Mouse (Mus musculus): ENCODE measurements at regions not wholly inside any gene's neighbourhood (a gene's known extent, or its start where the extent isn't known, plus 50 kb on each side); places are given as distances from the start of the nearest gene placed in this dataset.

GRCm38 (mm10) chr13:71320489-71320888 is 478.9 kb upstream of the Adamts16 start:
- Histone ChIP-seq H3K4me1 (ENCODE audit: insufficient read depth) (no peaks in the 10 kb centered on the region), H3K36me3 (replicated peaks; ENCODE audit: insufficient read depth, low read length) (no peaks in the 10 kb centered on the region), H3K4me2 (ENCODE audit: low read depth, low read length) (no peak overlapping the region), H3K27me3 (ENCODE audit: insufficient read depth, low read length) (no peaks in the 10 kb centered on the region), H3K9me3 (ENCODE audit: low read length) (no peaks in the 10 kb centered on the region), H3K4me3 (ENCODE audit: low read depth, low read length) (no peak overlapping the region), H3K27ac (ENCODE audit: low read depth) (no peak overlapping the region), H3K9ac (replicated peaks) (no peak overlapping the region)
- ATAC-seq (no peak), DNase-seq (no peak)
- no peak for TF ChIP-seq CTCF (IDR thresholded peaks at IDR 0.05; ENCODE audit: low read depth)
- no peak for TF ChIP-seq EP300 (IDR thresholded peaks at IDR 0.05; ENCODE audit: low read depth)
- 89% methylated on average over 3 of the region's 3 CpGs for WGBS (ENCODE audit: insufficient replicate concordance)

- ATAC-seq (no peak), DNase-seq (no peak)
- no peak overlapping the region for H3K4me2 ChIP-seq (ENCODE audit: low read depth, low read length)
- H3K9ac ChIP-seq (replicated peaks), result no peak overlapping the region
- TF ChIP-seq CTCF (IDR thresholded peaks at IDR 0.05; ENCODE audit: low read depth) (no peak), EP300 (IDR thresholded peaks at IDR 0.05; ENCODE audit: low read depth) (no peak)
- no peaks in the 10 kb centered on the region for H3K4me1 ChIP-seq (ENCODE audit: insufficient read depth)
- no peak overlapping the region for H3K27ac ChIP-seq (ENCODE audit: low read depth)
- H3K9me3 ChIP-seq (ENCODE audit: low read length), result no peaks in the 10 kb centered on the region
- no peaks in the 10 kb centered on the region for H3K27me3 ChIP-seq (ENCODE audit: insufficient read depth, low read length)
- no peaks in the 10 kb centered on the region for H3K36me3 ChIP-seq (replicated peaks; ENCODE audit: insufficient read depth, low read length)
- WGBS (ENCODE audit: insufficient replicate concordance), result 81% methylated on average over 4 of the region's 4 CpGs
- no peak overlapping the region for H3K4me3 ChIP-seq (ENCODE audit: low read depth, low read length)
Measured at GRCm38 (mm10) chr13:71303956-71304355, 462.3 kb upstream of the Adamts16 start.

GRCm38 (mm10) chr13:71275991-71276390 is 434.4 kb upstream of the Adamts16 start:
- no peak overlapping the region for H3K9ac ChIP-seq (replicated peaks)
- H3K4me3 ChIP-seq (ENCODE audit: low read depth, low read length), result no peak overlapping the region
- H3K36me3 ChIP-seq (replicated peaks; ENCODE audit: insufficient read depth, low read length), result no peaks in the 10 kb centered on the region

GRCm38 (mm10) chr13:71274139-71274538 is 432.5 kb upstream of the Adamts16 start:
- H3K9me3 ChIP-seq (ENCODE audit: low read length), result no peaks in the 10 kb centered on the region
- 46% methylated on average over 3 of the region's 3 CpGs for WGBS (ENCODE audit: insufficient replicate concordance)
- H3K4me3 ChIP-seq (ENCODE audit: low read depth, low read length), result no peak overlapping the region
- H3K4me2 ChIP-seq (ENCODE audit: low read depth, low read length), result no peak overlapping the region
- DNase-seq (no peak), ATAC-seq (no peak)
- H3K9ac ChIP-seq (replicated peaks), result no peak overlapping the region
- H3K27ac ChIP-seq (ENCODE audit: low read depth), result no peak overlapping the region
- H3K27me3 ChIP-seq (ENCODE audit: insufficient read depth, low read length), result no peaks in the 10 kb centered on the region
- H3K4me1 ChIP-seq (ENCODE audit: insufficient read depth), result no peaks in the 10 kb centered on the region
- TF ChIP-seq EP300 (IDR thresholded peaks at IDR 0.05; ENCODE audit: low read depth) (no peak), CTCF (IDR thresholded peaks at IDR 0.05; ENCODE audit: low read depth) (no peak)
- H3K36me3 ChIP-seq (replicated peaks; ENCODE audit: insufficient read depth, low read length), result no peaks in the 10 kb centered on the region

More at GRCm38 (mm10) chr13:71275991-71276390, 434.4 kb upstream of the Adamts16 start:
- Histone ChIP-seq H3K27ac (ENCODE audit: low read depth) (no peak overlapping the region), H3K27me3 (ENCODE audit: insufficient read depth, low read length) (no peaks in the 10 kb centered on the region), H3K4me1 (ENCODE audit: insufficient read depth) (no peaks in the 10 kb centered on the region), H3K4me2 (ENCODE audit: low read depth, low read length) (no peak overlapping the region), H3K9me3 (ENCODE audit: low read length) (no peaks in the 10 kb centered on the region)
- TF ChIP-seq CTCF (IDR thresholded peaks at IDR 0.05; ENCODE audit: low read depth), result no peak
- no peak for TF ChIP-seq EP300 (IDR thresholded peaks at IDR 0.05; ENCODE audit: low read depth)
- DNase-seq, result no peak
- ATAC-seq, result no peak
- 66% methylated on average over 2 of the region's 2 CpGs for WGBS (ENCODE audit: insufficient replicate concordance)

- no peaks in the 10 kb centered on the region for H3K4me1 ChIP-seq (ENCODE audit: insufficient read depth)
- no peaks in the 10 kb centered on the region for H3K36me3 ChIP-seq (replicated peaks; ENCODE audit: insufficient read depth, low read length)
- no peak overlapping the region for H3K9ac ChIP-seq (replicated peaks)
- TF ChIP-seq EP300 (IDR thresholded peaks at IDR 0.05; ENCODE audit: low read depth), result no peak
- TF ChIP-seq CTCF (IDR thresholded peaks at IDR 0.05; ENCODE audit: low read depth), result no peak
- no peak overlapping the region for H3K27ac ChIP-seq (ENCODE audit: low read depth)
- H3K27me3 ChIP-seq (ENCODE audit: insufficient read depth, low read length), result no peaks in the 10 kb centered on the region
- no peak overlapping the region for H3K4me2 ChIP-seq (ENCODE audit: low read depth, low read length)
- DNase-seq (no peak), ATAC-seq (no peak)
- WGBS (ENCODE audit: insufficient replicate concordance), result 84% methylated on average over 5 of the region's 5 CpGs
- H3K4me3 ChIP-seq (ENCODE audit: low read depth, low read length), result no peak overlapping the region
- no peaks in the 10 kb centered on the region for H3K9me3 ChIP-seq (ENCODE audit: low read length)
Measured at GRCm38 (mm10) chr13:71273485-71273884, 431.9 kb upstream of the Adamts16 start.

GRCm38 (mm10) chr13:71273067-71273466 is 431.5 kb upstream of the Adamts16 start:
- ATAC-seq (no peak), DNase-seq (no peak)
- no peak overlapping the region for H3K4me3 ChIP-seq (ENCODE audit: low read depth, low read length)
- TF ChIP-seq EP300 (IDR thresholded peaks at IDR 0.05; ENCODE audit: low read depth) (no peak), CTCF (IDR thresholded peaks at IDR 0.05; ENCODE audit: low read depth) (no peak)
- no peak overlapping the region for H3K27ac ChIP-seq (ENCODE audit: low read depth)
- H3K4me2 ChIP-seq (ENCODE audit: low read depth, low read length), result no peak overlapping the region
- 56% methylated on average over 1 of the region's 1 CpGs for WGBS (ENCODE audit: insufficient replicate concordance)
- H3K4me1 ChIP-seq (ENCODE audit: insufficient read depth), result no peaks in the 10 kb centered on the region
- H3K27me3 ChIP-seq (ENCODE audit: insufficient read depth, low read length), result no peaks in the 10 kb centered on the region
- no peak overlapping the region for H3K9ac ChIP-seq (replicated peaks)
- no peaks in the 10 kb centered on the region for H3K9me3 ChIP-seq (ENCODE audit: low read length)
- H3K36me3 ChIP-seq (replicated peaks; ENCODE audit: insufficient read depth, low read length), result no peaks in the 10 kb centered on the region

- no peak for TF ChIP-seq EP300 (IDR thresholded peaks at IDR 0.05; ENCODE audit: low read depth)
- TF ChIP-seq CTCF (IDR thresholded peaks at IDR 0.05; ENCODE audit: low read depth), result no peak
- ATAC-seq (no peak), DNase-seq (no peak)
- Histone ChIP-seq H3K9me3 (ENCODE audit: low read length) (no peaks in the 10 kb centered on the region), H3K27me3 (ENCODE audit: insufficient read depth, low read length) (no peaks in the 10 kb centered on the region), H3K9ac (replicated peaks) (no peak overlapping the region), H3K27ac (ENCODE audit: low read depth) (no peak overlapping the region), H3K4me1 (ENCODE audit: insufficient read depth) (no peaks in the 10 kb centered on the region), H3K36me3 (replicated peaks; ENCODE audit: insufficient read depth, low read length) (no peaks in the 10 kb centered on the region), H3K4me2 (ENCODE audit: low read depth, low read length) (no peak overlapping the region), H3K4me3 (ENCODE audit: low read depth, low read length) (no peak overlapping the region)
- WGBS (ENCODE audit: insufficient replicate concordance), result 59% methylated on average over 5 of the region's 5 CpGs
Measured at GRCm38 (mm10) chr13:71272431-71272830, 430.8 kb upstream of the Adamts16 start.

All from liver, postnatal 0 days (tissue).